Mouse (Mus musculus): ENCODE data around the gene Plekha1. TPM values are rescaled to one million over a fixed set of nuclear protein-coding genes. Genes with fewer than 3 reads are reported as not detected.

The Plekha1 gene
- polyA plus RNA-seq, 1 experiment from 2014 or later, result 40.4 TPM

DNA sequence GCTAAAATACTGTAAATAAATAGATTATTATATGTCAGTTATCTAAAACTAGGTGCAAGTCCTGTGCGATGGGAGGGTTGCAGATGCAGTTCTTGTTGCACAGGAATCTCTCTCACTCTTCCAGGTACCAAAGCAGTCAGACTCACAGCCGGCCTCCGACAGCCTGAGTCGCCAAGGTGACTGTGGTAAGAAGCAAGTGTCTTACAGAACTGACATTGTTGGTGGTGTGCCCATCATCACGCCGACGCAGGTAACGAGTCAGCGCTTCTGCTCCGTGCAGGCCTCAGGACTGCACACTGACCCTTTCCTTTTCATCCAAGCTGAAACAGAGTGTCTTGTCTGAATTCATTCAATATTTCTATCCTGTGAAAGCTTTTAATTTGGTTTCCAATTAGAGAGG, 31.6 kb downstream of the Plekha1 start:
- 91% methylated on average over 10 of the region's 10 CpGs for WGBS
- Histone ChIP-seq H3K27ac (no peak overlapping the region), H3K9ac (no peak overlapping the region), H3K4me1 (no peaks in the 10 kb centered on the region), H3K9me3 (no peaks in the 10 kb centered on the region), H3K27me3 (no peaks in the 10 kb centered on the region), H3K36me3 (peaks cover 33% of the 10 kb centered on the region), H3K4me3 (no peak overlapping the region), H3K4me2 (no peak overlapping the region)
- ATAC-seq (ENCODE audit: insufficient number of reproducible peaks, insufficient read depth, low FRiP score, low TSS enrichment, low read depth), result no peak

DNA sequence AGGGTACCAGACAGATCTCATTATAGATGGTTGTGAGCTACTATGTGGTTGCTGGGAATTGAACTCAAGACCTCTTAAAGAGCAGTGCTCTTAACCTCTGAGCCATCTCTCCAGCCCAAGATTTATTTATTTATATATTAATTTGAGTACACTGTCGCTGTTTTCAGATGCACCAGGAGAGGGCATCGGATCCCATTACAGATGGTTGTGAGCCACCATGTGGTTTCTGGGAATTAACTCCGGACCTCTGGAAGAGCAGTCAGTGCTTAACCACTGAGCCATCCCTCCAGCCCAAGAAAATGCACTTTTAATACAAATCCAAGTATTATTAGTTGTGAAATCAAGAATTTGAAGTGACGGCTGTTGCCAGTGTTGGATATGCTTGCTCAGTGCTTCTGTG, 32.8 kb downstream of the Plekha1 start:
- no peaks in the 10 kb centered on the region for H3K9me3 ChIP-seq
- no peak overlapping the region for H3K4me2 ChIP-seq
- 79% methylated on average over 4 of the region's 4 CpGs for WGBS
- no peaks in the 10 kb centered on the region for H3K27me3 ChIP-seq
- no peak overlapping the region for H3K9ac ChIP-seq
- H3K4me3 ChIP-seq, result no peak overlapping the region
- no peak overlapping the region for H3K27ac ChIP-seq
- no peaks in the 10 kb centered on the region for H3K4me1 ChIP-seq
- no peak for ATAC-seq (ENCODE audit: insufficient number of reproducible peaks, insufficient read depth, low FRiP score, low TSS enrichment, low read depth)
- peaks cover 24% of the 10 kb centered on the region for H3K36me3 ChIP-seq

DNA sequence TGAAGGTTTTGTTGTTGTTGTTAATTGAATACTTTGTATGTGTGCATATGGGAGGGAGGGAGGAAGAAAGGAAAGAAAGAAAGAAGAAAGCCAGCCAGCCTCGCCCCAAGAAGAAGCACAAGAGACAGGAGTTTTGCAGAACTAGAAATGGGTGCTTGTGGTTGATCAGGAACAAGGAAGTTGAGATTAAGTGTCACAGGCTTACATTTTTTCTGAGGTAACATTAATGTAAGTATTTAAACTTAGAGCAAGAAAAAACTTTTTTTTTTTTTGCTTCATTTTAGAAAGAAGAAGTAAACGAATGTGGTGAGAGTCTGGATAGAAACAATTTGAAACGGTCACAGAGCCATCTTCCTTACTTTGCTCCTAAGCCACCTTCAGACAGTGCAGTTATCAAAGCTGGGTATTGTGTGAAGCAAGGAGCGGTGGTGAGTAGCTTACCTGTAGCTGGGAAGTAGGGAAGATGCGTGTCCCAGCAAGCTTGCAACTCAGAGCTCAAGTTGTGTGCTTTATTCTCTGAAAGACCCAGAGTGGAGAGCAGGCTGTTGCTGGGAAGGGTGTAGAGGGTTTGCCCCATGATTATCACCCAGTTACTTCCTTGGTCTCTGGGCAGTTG, 34.8 kb downstream of the Plekha1 start:
- Histone ChIP-seq H3K4me1 (no peaks in the 10 kb centered on the region), H3K36me3 (peaks cover 40% of the 10 kb centered on the region), H3K27me3 (no peaks in the 10 kb centered on the region), H3K27ac (no peak overlapping the region), H3K9ac (no peak overlapping the region), H3K9me3 (no peaks in the 10 kb centered on the region), H3K4me2 (no peak overlapping the region), H3K4me3 (no peak overlapping the region)
- no peak for ATAC-seq (ENCODE audit: insufficient number of reproducible peaks, insufficient read depth, low FRiP score, low TSS enrichment, low read depth)
- 88% methylated on average over 5 of the region's 5 CpGs for WGBS

DNA sequence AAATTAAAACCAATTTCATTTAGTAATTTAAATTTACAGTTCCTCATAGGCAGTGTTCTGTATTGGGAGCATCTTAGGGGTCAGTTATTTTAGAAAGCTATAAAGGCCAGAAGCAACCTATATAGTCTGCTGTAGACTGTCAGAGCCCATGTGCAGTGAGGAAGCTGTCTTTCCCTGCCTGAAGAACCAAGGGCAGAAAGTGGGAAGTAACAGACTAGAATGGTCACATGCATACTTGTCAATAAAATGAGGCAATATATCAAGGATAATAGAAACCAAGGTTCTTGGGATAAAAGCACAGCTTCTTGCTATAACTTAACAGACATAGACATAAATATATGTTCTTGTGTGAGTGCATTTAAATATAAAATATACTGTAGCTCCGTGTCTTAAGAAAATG, 37.4 kb downstream of the Plekha1 start:
- no peak for ATAC-seq (ENCODE audit: insufficient number of reproducible peaks, insufficient read depth, low FRiP score, low TSS enrichment, low read depth)
- H3K36me3 ChIP-seq, result peaks cover 26% of the 10 kb centered on the region
- H3K4me2 ChIP-seq, result no peak overlapping the region
- no peak overlapping the region for H3K9ac ChIP-seq
- H3K27me3 ChIP-seq, result no peaks in the 10 kb centered on the region
- no peaks in the 10 kb centered on the region for H3K4me1 ChIP-seq
- H3K27ac ChIP-seq, result no peak overlapping the region
- no peaks in the 10 kb centered on the region for H3K9me3 ChIP-seq
- 85% methylated on average over 1 of the region's 1 CpGs for WGBS
- H3K4me3 ChIP-seq, result no peak overlapping the region

DNA sequence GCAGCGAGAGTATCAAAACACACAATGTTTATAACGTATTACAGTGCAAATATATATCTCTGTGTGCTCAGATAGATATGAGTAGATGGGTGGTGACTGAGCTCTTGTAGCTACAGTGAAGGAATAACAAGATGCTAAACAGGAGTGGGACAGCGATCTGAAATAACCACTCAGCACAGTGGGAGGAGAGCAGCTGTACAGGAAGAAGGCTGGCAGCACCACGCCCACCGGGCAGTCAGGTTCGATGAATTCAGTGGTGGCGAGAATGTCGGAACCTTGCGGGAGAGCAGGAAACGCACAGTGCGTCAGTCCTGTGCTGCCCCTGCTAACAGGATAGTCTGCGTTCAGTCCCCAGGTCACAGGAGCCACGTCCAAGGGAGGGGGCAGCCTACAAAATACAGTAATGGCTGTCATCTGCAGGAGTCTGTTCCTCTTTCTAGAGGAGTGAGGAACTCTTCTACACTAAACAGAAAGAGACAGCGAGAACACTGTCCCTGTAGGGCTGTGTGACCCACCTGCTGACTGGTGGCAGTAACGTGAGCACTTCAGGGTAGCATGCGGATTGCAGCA, 38.0 kb downstream of the Plekha1 start:
- 85% methylated on average over 16 of the region's 16 CpGs for WGBS
- no peak overlapping the region for H3K27ac ChIP-seq
- no peaks in the 10 kb centered on the region for H3K9me3 ChIP-seq
- no peaks in the 10 kb centered on the region for H3K27me3 ChIP-seq
- no peak for ATAC-seq (ENCODE audit: insufficient number of reproducible peaks, insufficient read depth, low FRiP score, low TSS enrichment, low read depth)
- H3K36me3 ChIP-seq, result peaks cover 26% of the 10 kb centered on the region
- no peak overlapping the region for H3K4me3 ChIP-seq
- no peak overlapping the region for H3K4me2 ChIP-seq
- H3K9ac ChIP-seq, result no peak overlapping the region
- H3K4me1 ChIP-seq, result no peaks in the 10 kb centered on the region

DNA sequence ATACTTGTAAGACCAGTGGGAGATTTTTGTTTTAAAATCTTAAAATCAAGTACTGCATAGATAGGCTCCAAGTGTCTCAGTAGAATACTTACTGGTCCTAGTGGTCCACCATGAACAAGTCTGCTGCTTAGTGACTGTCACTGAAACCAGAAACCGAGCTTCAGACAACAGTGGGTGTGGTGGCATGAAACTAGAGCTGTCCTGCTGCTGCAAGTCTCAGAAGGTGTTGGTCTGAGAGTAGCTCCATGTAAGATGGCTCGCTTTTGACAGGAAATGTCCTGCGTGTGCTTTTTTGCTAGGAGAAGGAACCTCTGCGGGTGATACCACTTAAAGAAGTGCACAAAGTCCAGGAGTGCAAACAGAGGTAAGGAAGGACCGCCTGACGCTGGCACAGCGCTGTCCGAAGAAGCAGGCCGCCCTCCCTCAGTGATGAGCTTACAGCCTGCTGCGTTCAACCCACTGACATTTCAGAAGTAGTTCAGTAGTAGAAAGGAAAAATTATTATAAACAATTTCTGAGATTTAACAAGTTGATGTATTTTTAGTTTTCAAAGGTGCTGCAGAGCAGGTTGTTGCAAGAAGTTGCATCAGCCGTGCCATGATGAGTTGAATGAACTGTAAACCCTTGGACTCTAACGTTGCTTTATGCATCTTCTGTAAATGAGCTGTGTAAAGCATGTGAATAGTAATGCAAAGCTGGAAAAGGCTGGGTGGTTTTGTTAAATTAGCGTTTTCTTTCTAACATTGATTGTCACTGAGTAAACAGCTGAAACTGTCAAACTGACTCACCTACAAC, 39.2 kb downstream of the Plekha1 start:
- 87% methylated on average over 13 of the region's 13 CpGs for WGBS
- Histone ChIP-seq H3K27ac (no peak overlapping the region), H3K9me3 (no peaks in the 10 kb centered on the region), H3K27me3 (no peaks in the 10 kb centered on the region), H3K9ac (no peak overlapping the region), H3K36me3 (peaks cover 29% of the 10 kb centered on the region), H3K4me2 (no peak overlapping the region), H3K4me3 (no peak overlapping the region), H3K4me1 (no peaks in the 10 kb centered on the region)
- ATAC-seq (ENCODE audit: insufficient number of reproducible peaks, insufficient read depth, low FRiP score, low TSS enrichment, low read depth), result no peak

DNA sequence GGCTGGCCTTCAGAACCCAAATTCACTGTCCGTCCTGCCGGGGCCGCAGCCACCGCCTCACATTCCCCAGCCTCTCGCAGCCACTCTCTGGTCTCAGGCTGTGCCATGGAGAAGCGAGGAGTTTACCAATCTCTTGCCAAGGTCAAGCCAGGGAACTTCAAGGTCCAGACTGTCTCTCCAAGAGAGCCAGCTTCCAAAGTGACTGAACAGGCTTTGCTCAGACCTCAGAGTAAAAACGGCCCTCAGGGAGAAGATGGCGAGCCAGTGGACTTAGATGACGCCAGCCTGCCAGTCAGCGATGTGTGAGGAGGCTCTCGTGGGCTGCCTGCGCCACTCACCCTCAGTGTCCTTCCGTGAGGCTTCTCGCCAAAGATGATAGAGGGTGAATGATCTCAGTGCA, 45.3 kb downstream of the Plekha1 start:
- 93% methylated on average over 14 of the region's 14 CpGs for WGBS
- Histone ChIP-seq H3K9me3 (no peaks in the 10 kb centered on the region), H3K9ac (no peak overlapping the region), H3K27ac (no peak overlapping the region), H3K4me3 (no peak overlapping the region), H3K4me2 (no peak overlapping the region), H3K27me3 (no peaks in the 10 kb centered on the region), H3K4me1 (no peaks in the 10 kb centered on the region), H3K36me3 (peaks cover 34% of the 10 kb centered on the region)
- no peak for ATAC-seq (ENCODE audit: insufficient number of reproducible peaks, insufficient read depth, low FRiP score, low TSS enrichment, low read depth)

DNA sequence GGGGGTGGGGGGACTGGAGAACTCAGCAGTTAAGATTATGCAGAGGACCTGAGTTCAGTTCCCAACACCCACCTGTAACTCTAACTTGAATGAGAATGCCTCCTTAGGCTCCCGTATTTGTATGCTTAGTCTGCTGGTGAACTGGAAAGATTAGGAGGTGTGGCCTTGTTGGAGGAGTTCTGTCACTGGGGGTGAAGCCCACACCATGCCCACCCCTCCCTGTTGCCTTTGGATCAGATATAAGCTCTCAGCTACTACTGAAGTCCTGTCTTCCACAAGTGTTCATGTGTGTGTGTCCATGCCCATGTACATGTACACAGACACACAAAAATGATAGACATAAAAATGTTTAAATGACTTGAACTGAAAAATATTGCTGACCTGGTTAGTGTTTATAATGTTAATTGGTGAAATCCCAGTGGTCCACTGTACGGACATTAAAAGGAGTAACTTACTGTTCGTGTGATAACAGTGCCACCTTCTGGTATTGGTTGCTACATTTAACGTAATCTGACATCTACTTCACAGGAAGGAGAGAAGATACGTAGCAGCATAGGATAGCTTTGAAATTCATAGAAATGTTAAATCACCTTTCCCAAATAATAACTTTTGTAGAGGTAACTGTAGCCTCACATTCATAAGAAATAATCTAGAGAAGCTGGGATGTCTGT, 49.3 kb downstream of the Plekha1 start:
- H3K27ac ChIP-seq, result no peak overlapping the region
- no peak overlapping the region for H3K4me2 ChIP-seq
- 45% methylated on average over 5 of the region's 5 CpGs for WGBS
- H3K4me3 ChIP-seq, result no peak overlapping the region
- no peaks in the 10 kb centered on the region for H3K27me3 ChIP-seq
- H3K36me3 ChIP-seq, result peaks cover 24% of the 10 kb centered on the region
- no peak for ATAC-seq (ENCODE audit: insufficient number of reproducible peaks, insufficient read depth, low FRiP score, low TSS enrichment, low read depth)
- no peak overlapping the region for H3K9ac ChIP-seq
- H3K4me1 ChIP-seq, result no peaks in the 10 kb centered on the region
- H3K9me3 ChIP-seq, result no peaks in the 10 kb centered on the region

DNA sequence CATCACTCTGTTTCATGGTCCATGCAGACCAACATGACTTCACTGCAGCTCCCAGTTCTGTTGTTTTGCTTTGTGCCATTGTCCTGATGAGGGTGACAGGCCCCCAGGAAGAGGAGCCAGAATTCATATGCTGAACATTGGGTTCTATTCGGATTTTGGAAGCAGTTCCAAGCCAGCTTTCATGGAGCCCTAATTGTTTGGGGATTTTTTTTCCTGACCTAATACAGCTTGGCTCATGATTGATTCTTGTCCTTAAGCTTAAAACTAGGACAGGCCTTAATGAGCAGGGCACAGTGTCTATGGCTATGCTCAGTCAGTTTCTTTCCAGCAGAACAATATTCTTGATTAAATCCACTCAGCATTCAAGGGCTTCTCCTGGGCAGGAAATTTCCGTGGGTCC, 52.7 kb downstream of the Plekha1 start:
- no peak overlapping the region for H3K27ac ChIP-seq
- no peaks in the 10 kb centered on the region for H3K4me1 ChIP-seq
- peaks cover 8% of the 10 kb centered on the region; the same call in 1 of the 2 replicates for H3K36me3 ChIP-seq
- no peaks in the 10 kb centered on the region for H3K9me3 ChIP-seq
- H3K27me3 ChIP-seq, result no peaks in the 10 kb centered on the region
- no peak overlapping the region for H3K4me3 ChIP-seq
- ATAC-seq (ENCODE audit: insufficient number of reproducible peaks, insufficient read depth, low FRiP score, low TSS enrichment, low read depth), result no peak
- 67% methylated on average over 2 of the region's 2 CpGs for WGBS
- no peak overlapping the region for H3K4me2 ChIP-seq
- H3K9ac ChIP-seq, result no peak overlapping the region

DNA sequence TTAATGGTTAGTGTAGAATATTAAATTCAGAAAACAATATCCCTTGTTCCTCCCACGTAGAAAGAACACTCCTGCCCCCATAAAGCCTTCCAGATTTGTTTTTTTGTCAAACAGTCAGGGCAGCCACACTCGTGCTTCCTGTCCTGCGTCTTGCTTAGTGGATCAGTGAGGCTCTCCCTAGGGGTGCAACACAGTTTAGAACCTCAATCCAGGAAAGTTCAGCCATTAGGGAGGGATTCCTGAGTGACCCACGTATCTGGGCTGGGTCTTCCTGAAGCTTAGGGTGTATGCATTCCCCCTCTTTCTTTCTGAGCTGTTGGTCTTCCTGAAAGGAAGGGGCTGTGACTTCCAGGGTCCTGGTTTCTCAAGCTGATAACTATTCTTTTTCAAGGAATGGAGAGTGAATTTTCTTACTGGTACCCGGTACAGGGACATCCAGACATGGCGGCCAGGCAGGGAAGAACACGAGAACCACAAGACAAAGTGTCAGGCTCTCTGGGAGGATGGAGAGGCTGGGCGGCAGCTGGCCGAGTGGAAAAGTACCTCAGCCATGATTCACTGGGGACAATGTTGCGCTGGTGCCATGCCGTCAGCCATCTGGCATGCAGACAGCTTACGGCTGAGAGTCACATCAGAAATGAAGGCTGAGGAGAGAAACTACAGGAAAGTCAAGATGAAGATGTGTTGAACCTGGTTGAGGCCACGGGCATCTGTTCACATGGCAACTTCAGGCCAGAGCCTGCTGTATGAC, 57.6 kb downstream of the Plekha1 start:
- H3K36me3 ChIP-seq, result no peaks in the 10 kb centered on the region
- H3K4me2 ChIP-seq, result no peak overlapping the region
- H3K27ac ChIP-seq, result no peak overlapping the region
- WGBS, result 68% methylated on average over 13 of the region's 13 CpGs
- no peaks in the 10 kb centered on the region for H3K27me3 ChIP-seq
- H3K4me3 ChIP-seq, result no peak overlapping the region
- H3K9me3 ChIP-seq, result no peaks in the 10 kb centered on the region
- no peak overlapping the region for H3K9ac ChIP-seq
- no peak for ATAC-seq (ENCODE audit: insufficient number of reproducible peaks, insufficient read depth, low FRiP score, low TSS enrichment, low read depth)
- no peaks in the 10 kb centered on the region for H3K4me1 ChIP-seq

DNA sequence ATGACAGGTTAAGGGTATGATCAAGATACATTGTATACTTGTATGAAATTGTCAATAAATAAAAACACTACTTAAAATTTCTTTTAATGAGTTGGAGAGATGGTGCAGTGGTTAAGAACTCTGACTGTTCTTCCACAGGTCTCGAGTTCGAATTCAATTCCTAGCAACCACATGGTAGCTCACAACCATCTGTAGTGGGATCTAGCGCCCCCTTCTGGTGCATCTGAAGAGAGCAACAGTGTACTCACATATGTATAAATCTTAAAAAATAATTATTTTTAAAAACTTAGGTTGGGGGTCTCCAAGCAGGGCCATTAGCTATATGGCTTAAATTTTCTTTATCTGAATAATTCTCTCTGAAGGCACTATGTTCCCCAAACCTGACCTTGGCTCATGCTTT, 64.8 kb downstream of the Plekha1 start:
- no peak overlapping the region for H3K4me2 ChIP-seq
- no peaks in the 10 kb centered on the region for H3K9me3 ChIP-seq
- no peak overlapping the region for H3K4me3 ChIP-seq
- no peaks in the 10 kb centered on the region for H3K36me3 ChIP-seq
- peaks cover 27% of the 10 kb centered on the region for H3K27me3 ChIP-seq
- ATAC-seq (ENCODE audit: insufficient number of reproducible peaks, insufficient read depth, low FRiP score, low TSS enrichment, low read depth), result no peak
- peaks cover 4% of the 10 kb centered on the region for H3K4me1 ChIP-seq
- WGBS, result 64% methylated on average over 3 of the region's 3 CpGs
- H3K27ac ChIP-seq, result no peak overlapping the region
- no peak overlapping the region for H3K9ac ChIP-seq

Measured in embryonic facial prominence, embryonic 13.5 days (tissue).